Mouse (Mus musculus): ENCODE results near the gene Parvg.

DNA sequence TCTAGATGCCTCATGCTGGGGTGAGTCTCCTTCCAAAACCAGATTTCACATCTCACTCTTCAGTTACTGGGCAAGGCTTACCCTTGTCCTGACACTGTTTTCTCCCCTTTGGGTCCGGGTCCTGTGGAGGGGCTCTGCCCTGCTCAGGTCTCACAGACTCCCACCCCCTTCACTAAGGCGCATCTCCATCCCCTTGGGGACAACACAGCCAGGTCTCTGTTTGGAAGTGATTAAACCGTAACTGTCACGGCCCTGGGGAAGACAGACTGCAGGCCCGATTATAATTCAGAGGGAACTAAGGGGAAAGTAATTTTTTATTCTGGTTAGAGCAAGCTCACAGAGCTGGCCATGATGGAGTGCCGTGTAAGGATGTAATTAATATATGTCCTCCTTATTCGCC lies 45.2 kb upstream of the Parvg start:
- TF ChIP-seq CTCF (IDR thresholded peaks at IDR 0.05; ENCODE audit: extremely low read depth, insufficient read depth, low read length): no peak
- TF ChIP-seq POLR2A (IDR thresholded peaks at IDR 0.05; ENCODE audit: extremely low read depth, insufficient read depth, low read length): no peak

All from cortical plate, adult 2 months (tissue).